Mouse (Mus musculus) kidney, adult 2 months (tissue): Measurements from ENCODE around the gene Spaar.
A peak's percentile ranks its signal among the peaks of the same experiment; 100 is the strongest.

ENCODE experiments used
- CTCF ChIP-seq: fragments of 200-500 bp; conservative IDR thresholded peaks from 2 replicates; pipeline ENCODE4 v1.5.1; 2011; ENCODE audit warnings: low read depth, mild to moderate bottlenecking, control low read depth, low read length, moderate library complexity, mixed read lengths; ENCODE audit not compliant: insufficient read depth, insufficient read length
- POLR2A ChIP-seq: fragments of 200-500 bp; IDR thresholded peaks from one replicate; pipeline ENCODE4 v1.6.1; 2011; ENCODE audit warnings: low read depth, low read length, control low read depth

DNA sequence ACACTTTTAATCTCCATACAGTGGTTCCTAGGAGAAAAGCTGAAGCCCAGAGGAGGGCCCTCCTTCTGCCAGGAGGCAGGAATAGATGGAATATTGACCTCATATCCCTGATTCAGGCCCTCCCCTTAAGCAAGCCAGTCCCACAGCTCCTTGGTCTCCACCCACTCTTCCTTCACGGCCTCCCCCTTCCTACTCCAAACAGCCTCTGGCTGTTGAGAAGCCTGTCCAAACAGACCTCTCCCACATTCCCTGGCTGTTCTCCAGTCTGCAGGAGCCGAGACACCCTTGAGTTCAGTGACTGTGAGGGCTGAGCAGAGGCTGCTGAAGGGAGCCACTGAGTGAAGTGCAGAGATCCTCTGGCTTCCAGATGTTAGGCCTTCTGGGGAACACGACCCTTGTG, 2.8 kb upstream of the Spaar start, which contains the start of gene Hrct1:
- no peak for TF ChIP-seq CTCF
- TF ChIP-seq POLR2A = peak; percentile 60
